Mouse (Mus musculus): ENCODE results near the gene Slc8a2. TPM values are rescaled to one million over a fixed set of nuclear protein-coding genes. Genes with fewer than 3 reads are reported as not detected.

Slc8a2 gene
- total and polyA plus RNA-seq, 3 experiments, result 0.04 to 0.10 TPM; not detected in 1

- H3K27ac ChIP-seq (ENCODE audit: insufficient read depth, low read depth), result no peak overlapping the region
- H3K4me2 ChIP-seq (ENCODE audit: insufficient read depth, low read depth, poor library complexity, severe bottlenecking), result no peak overlapping the region
- H3K79me2 ChIP-seq (replicated peaks; ENCODE audit: control insufficient read depth, extremely low read depth, insufficient read depth, poor library complexity, severe bottlenecking), result no peaks in the 10 kb centered on the region
- peaks cover 14 to 59% of the 10 kb centered on the region in 2 experiments for H3K4me1 ChIP-seq (ENCODE audit: control insufficient read depth in 1 of 2, insufficient read depth in 2 of 2)
- no peaks in the 10 kb centered on the region for H3K9me3 ChIP-seq (replicated peaks; ENCODE audit: low read length)
- dilution Hi-C loops (cut with MboI; ENCODE audit: extremely low pct_ligation_motif_present, extremely low pct_unique_long_range_greater_than_20kb, low sequenced_read_pairs), result no loop called here
- H3K27me3 ChIP-seq (replicated peaks), result no peaks in the 10 kb centered on the region
- TF ChIP-seq ETS1 (conservative IDR thresholded peaks at IDR 0.05; ENCODE audit: low read depth, low read length), result no peak
- no peak for TF ChIP-seq MAFK (IDR thresholded peaks at IDR 0.05; ENCODE audit: insufficient replicate concordance, low read length)
- no peak for TF ChIP-seq JUND (conservative IDR thresholded peaks at IDR 0.05; ENCODE audit: low read depth, low read length)
- TF ChIP-seq CTCF (conservative IDR thresholded peaks at IDR 0.05 in 1 of 2, IDR thresholded peaks at IDR 0.05 in 1 of 2; ENCODE audit: low read depth in 2 of 2, low read length in 2 of 2), result no peak
- no peak for TF ChIP-seq ELF1 (IDR thresholded peaks at IDR 0.05; ENCODE audit: low read depth, low read length)
- no peak for TF ChIP-seq NELFE (IDR thresholded peaks at IDR 0.05; ENCODE audit: low read depth, low read length)
- no peak for TF ChIP-seq GABPA (IDR thresholded peaks at IDR 0.05; ENCODE audit: insufficient replicate concordance, low read depth, low read length)
- TF ChIP-seq UBTF (IDR thresholded peaks at IDR 0.05; ENCODE audit: low read depth, low read length), result no peak
- no peak for TF ChIP-seq RAD21 (IDR thresholded peaks at IDR 0.05; ENCODE audit: low read depth, low read length)
- TF ChIP-seq USF1 (IDR thresholded peaks at IDR 0.05; ENCODE audit: low read depth, low read length), result no peak
- no peak for TF ChIP-seq E2F4 (IDR thresholded peaks at IDR 0.05; ENCODE audit: insufficient replicate concordance, low read depth, low read length)
- no peak for TF ChIP-seq SIN3A (IDR thresholded peaks at IDR 0.05; ENCODE audit: low read length)
- TF ChIP-seq ZMIZ1 (IDR thresholded peaks at IDR 0.05; ENCODE audit: low read depth, low read length), result no peak
- no peak for TF ChIP-seq CHD1 (IDR thresholded peaks at IDR 0.05; ENCODE audit: low read depth, low read length)
- H3K9ac ChIP-seq (ENCODE audit: insufficient read depth, low read depth), result no peak overlapping the region
- in situ Hi-C loops (cut with MboI; ENCODE audit: low pct_ligation_motif_present, low pct_unique_long_range_greater_than_20kb, low sequenced_read_pairs), result no loop called here
- peaks cover 59 to 67% of the 10 kb centered on the region in 2 experiments for H3K36me3 ChIP-seq (replicated peaks in 1 of 2; ENCODE audit: control insufficient read depth in 1 of 2, insufficient read depth in 1 of 2, low read length in 1 of 2)
- DNase-seq (ENCODE audit: extremely low read depth), result no peak
- H3K4me3 ChIP-seq (replicated peaks in 1 of 3; ENCODE audit: low read depth in 2 of 3, low read length in 2 of 3, poor library complexity in 1 of 3), result no peak overlapping the region
These were observed 12.5 kb upstream of the Slc8a2 start for GRCm38 (mm10) chr7:16117100-16117499.

- peak within 1 kb of the TSS; percentile 66 for H3K27ac ChIP-seq (ENCODE audit: insufficient read depth, low read depth)
- peak within 1 kb of the TSS; percentile 71 to 79 (median 72) for H3K4me3 ChIP-seq (replicated peaks in 1 of 3; ENCODE audit: low read depth in 2 of 3, low read length in 2 of 3, poor library complexity in 1 of 3)
- dilution Hi-C loops (cut with MboI; ENCODE audit: extremely low pct_ligation_motif_present, extremely low pct_unique_long_range_greater_than_20kb, low sequenced_read_pairs), result no loop called here
- peak; percentile 96 for TF ChIP-seq HCFC1 (IDR thresholded peaks at IDR 0.05; ENCODE audit: low read depth, low read length)
- TF ChIP-seq MEF2A (IDR thresholded peaks at IDR 0.05; ENCODE audit: borderline replicate concordance, low read depth, low read length), result no peak; the same call in 1 of the 2 replicates
- TF ChIP-seq POLR2A (IDR thresholded peaks at IDR 0.05; ENCODE audit: low read depth, low read length), result peak; percentile 69
- TF ChIP-seq POLR2AphosphoS2 (IDR thresholded peaks at IDR 0.05; ENCODE audit: low read depth, low read length), result peak; percentile 74; the same call in 1 of the 2 replicates
- no peak for TF ChIP-seq CHD1 (IDR thresholded peaks at IDR 0.05; ENCODE audit: low read depth, low read length)
- no peak for TF ChIP-seq E2F4 (IDR thresholded peaks at IDR 0.05; ENCODE audit: insufficient replicate concordance, low read depth, low read length)
- TF ChIP-seq MAX (IDR thresholded peaks at IDR 0.05; ENCODE audit: low read length), result peak; percentile 38; the same call in 1 of the 2 replicates
- no peak; the same call in 1 of the 2 replicates for TF ChIP-seq MAZ (IDR thresholded peaks at IDR 0.05; ENCODE audit: low read depth, low read length)
- peak; percentile 6; the same call in 1 of the 2 replicates for TF ChIP-seq BHLHE40 (IDR thresholded peaks at IDR 0.05; ENCODE audit: low read depth, low read length)
- no peak; the same call in 1 of the 2 replicates for TF ChIP-seq USF2 (conservative IDR thresholded peaks at IDR 0.05; ENCODE audit: low read depth, low read length)
- peak; percentile 88; the same call in 1 of the 2 replicates for TF ChIP-seq KAT2A (IDR thresholded peaks at IDR 0.05; ENCODE audit: insufficient replicate concordance, low read length)
- TF ChIP-seq CTCF (conservative IDR thresholded peaks at IDR 0.05 in 1 of 2, IDR thresholded peaks at IDR 0.05 in 1 of 2; ENCODE audit: low read depth in 2 of 2, low read length in 2 of 2), result peak; percentile 74 to 89
- TF ChIP-seq NRF1 (IDR thresholded peaks at IDR 0.05; ENCODE audit: low read depth, low read length), result peak; percentile 67
- 0 out of 2 replicates have a peak, but pooled peaks have one; percentile 25 for TF ChIP-seq ZMIZ1 (IDR thresholded peaks at IDR 0.05; ENCODE audit: low read depth, low read length)
- TF ChIP-seq ZKSCAN1 (IDR thresholded peaks at IDR 0.05; ENCODE audit: borderline replicate concordance, low read depth, low read length), result no peak
- TF ChIP-seq IRF4 (IDR thresholded peaks at IDR 0.05; ENCODE audit: low read depth, low read length), result peak; percentile 31; the same call in 1 of the 2 replicates
- peak; percentile 59 for TF ChIP-seq ELF1 (IDR thresholded peaks at IDR 0.05; ENCODE audit: low read depth, low read length)
- peak; percentile 77 for TF ChIP-seq TCF12 (IDR thresholded peaks at IDR 0.05; ENCODE audit: low read depth, low read length)
- TF ChIP-seq TBP (conservative IDR thresholded peaks at IDR 0.05; ENCODE audit: low read depth, low read length), result peak; percentile 52; the same call in 1 of the 2 replicates
- TF ChIP-seq MXI1 (IDR thresholded peaks at IDR 0.05; ENCODE audit: low read depth, low read length), result peak; percentile 23; the same call in 1 of the 2 replicates
- peak; percentile 37; the same call in 1 of the 2 replicates for TF ChIP-seq GABPA (IDR thresholded peaks at IDR 0.05; ENCODE audit: insufficient replicate concordance, low read depth, low read length)
These were observed 9.9 kb upstream of the Slc8a2 start, which contains the start of gene Kptn for GRCm38 (mm10) chr7:16119569-16120261. Gene Kptn, plus strand, starts transcription at chr7:16119895.

More at GRCm38 (mm10) chr7:16119569-16120261, 9.9 kb upstream of the Slc8a2 start, which contains the start of gene Kptn:
- Histone ChIP-seq H3K9me3 (replicated peaks; ENCODE audit: low read length) (no peaks in the 10 kb centered on the region), H3K27me3 (replicated peaks) (no peaks in the 10 kb centered on the region), H3K4me2 (ENCODE audit: insufficient read depth, low read depth, poor library complexity, severe bottlenecking) (peak within 1 kb of the TSS; percentile 59), H3K79me2 (replicated peaks; ENCODE audit: control insufficient read depth, extremely low read depth, insufficient read depth, poor library complexity, severe bottlenecking) (no peaks in the 10 kb centered on the region), H3K9ac (ENCODE audit: insufficient read depth, low read depth) (peak within 1 kb of the TSS; percentile 51), H3K4me1 (ENCODE audit: control insufficient read depth in 1 of 2, insufficient read depth in 2 of 2) (peaks cover 4 to 33% of the 10 kb centered on the region in 2 experiments; a peak in 3 of 4 replicates), H3K36me3 (replicated peaks in 1 of 2; ENCODE audit: control insufficient read depth in 1 of 2, insufficient read depth in 1 of 2, low read length in 1 of 2) (peaks cover 33 to 60% of the 10 kb centered on the region in 2 experiments)
- in situ Hi-C loops (cut with MboI; ENCODE audit: low pct_ligation_motif_present, low pct_unique_long_range_greater_than_20kb, low sequenced_read_pairs), result no loop called here
- peak; percentile 96 for DNase-seq (ENCODE audit: extremely low read depth)

Data from CH12.LX (cell line).